Mouse (Mus musculus): ENCODE measurements at regions not wholly inside any gene's neighbourhood (a gene's known extent, or its start where the extent isn't known, plus 50 kb on each side); places are given as distances from the start of the nearest gene placed in this dataset.

- Histone ChIP-seq H3K36me3 (replicated peaks in 1 of 2; ENCODE audit: control insufficient read depth in 1 of 2, insufficient read depth in 1 of 2, low read length in 1 of 2) (no peaks in the 10 kb centered on the region), H3K27me3 (replicated peaks) (no peaks in the 10 kb centered on the region), H3K4me3 (replicated peaks in 1 of 3; ENCODE audit: low read depth in 2 of 3, low read length in 2 of 3, poor library complexity in 1 of 3) (no peak overlapping the region), H3K4me1 (ENCODE audit: control insufficient read depth in 1 of 2, insufficient read depth in 2 of 2) (no peaks in the 10 kb centered on the region), H3K9ac (ENCODE audit: insufficient read depth, low read depth) (no peak overlapping the region), H3K79me2 (replicated peaks; ENCODE audit: control insufficient read depth, extremely low read depth, insufficient read depth, poor library complexity, severe bottlenecking) (no peaks in the 10 kb centered on the region), H3K4me2 (ENCODE audit: insufficient read depth, low read depth, poor library complexity, severe bottlenecking) (no peak overlapping the region), H3K27ac (ENCODE audit: insufficient read depth, low read depth) (no peak overlapping the region), H3K9me3 (replicated peaks; ENCODE audit: low read length) (peaks cover 54% of the 10 kb centered on the region)
- dilution Hi-C loops (cut with MboI; ENCODE audit: extremely low pct_ligation_motif_present, extremely low pct_unique_long_range_greater_than_20kb, low sequenced_read_pairs), result no loop called here
- DNase-seq (ENCODE audit: extremely low read depth), result no peak
- in situ Hi-C loops (cut with MboI; ENCODE audit: low pct_ligation_motif_present, low pct_unique_long_range_greater_than_20kb, low sequenced_read_pairs), result no loop called here
- no peak for TF ChIP-seq ZNF384 (IDR thresholded peaks at IDR 0.05; ENCODE audit: low read depth, low read length)
- no peak for TF ChIP-seq BHLHE40 (IDR thresholded peaks at IDR 0.05; ENCODE audit: low read depth, low read length)
- no peak for TF ChIP-seq RAD21 (IDR thresholded peaks at IDR 0.05; ENCODE audit: low read depth, low read length)
- no peak for TF ChIP-seq USF1 (IDR thresholded peaks at IDR 0.05; ENCODE audit: low read depth, low read length)
- TF ChIP-seq MEF2A (IDR thresholded peaks at IDR 0.05; ENCODE audit: borderline replicate concordance, low read depth, low read length), result no peak
- TF ChIP-seq MYC (IDR thresholded peaks at IDR 0.05; ENCODE audit: low read depth, low read length), result no peak
- no peak for TF ChIP-seq RCOR1 (conservative IDR thresholded peaks at IDR 0.05; ENCODE audit: low read depth, low read length)
- TF ChIP-seq PAX5 (IDR thresholded peaks at IDR 0.05; ENCODE audit: low read length), result no peak
These were observed 788.8 kb downstream of the Nr2f2 start for GRCm38 (mm10) chr7:69577754-69578153.

- Histone ChIP-seq H3K27ac (ENCODE audit: insufficient read depth, low read depth) (no peak overlapping the region), H3K36me3 (replicated peaks in 1 of 2; ENCODE audit: control insufficient read depth in 1 of 2, insufficient read depth in 1 of 2, low read length in 1 of 2) (no peaks in the 10 kb centered on the region), H3K9ac (ENCODE audit: insufficient read depth, low read depth) (no peak overlapping the region), H3K4me3 (replicated peaks in 1 of 3; ENCODE audit: low read depth in 2 of 3, low read length in 2 of 3, poor library complexity in 1 of 3) (no peak overlapping the region), H3K79me2 (replicated peaks; ENCODE audit: control insufficient read depth, extremely low read depth, insufficient read depth, poor library complexity, severe bottlenecking) (no peaks in the 10 kb centered on the region), H3K9me3 (replicated peaks; ENCODE audit: low read length) (peaks cover 56% of the 10 kb centered on the region), H3K4me2 (ENCODE audit: insufficient read depth, low read depth, poor library complexity, severe bottlenecking) (no peak overlapping the region), H3K4me1 (ENCODE audit: control insufficient read depth in 1 of 2, insufficient read depth in 2 of 2) (no peaks in the 10 kb centered on the region), H3K27me3 (replicated peaks) (no peaks in the 10 kb centered on the region)
- TF ChIP-seq BHLHE40 (IDR thresholded peaks at IDR 0.05; ENCODE audit: low read depth, low read length) (no peak), KAT2A (IDR thresholded peaks at IDR 0.05; ENCODE audit: insufficient replicate concordance, low read length) (no peak), E2F4 (IDR thresholded peaks at IDR 0.05; ENCODE audit: insufficient replicate concordance, low read depth, low read length) (no peak), JUND (conservative IDR thresholded peaks at IDR 0.05; ENCODE audit: low read depth, low read length) (no peak), POLR2A (IDR thresholded peaks at IDR 0.05; ENCODE audit: low read depth, low read length) (no peak), MXI1 (IDR thresholded peaks at IDR 0.05; ENCODE audit: low read depth, low read length) (no peak), ELF1 (IDR thresholded peaks at IDR 0.05; ENCODE audit: low read depth, low read length) (no peak), CHD2 (IDR thresholded peaks at IDR 0.05; ENCODE audit: low read length) (no peak), NRF1 (IDR thresholded peaks at IDR 0.05; ENCODE audit: low read depth, low read length) (no peak), MAZ (IDR thresholded peaks at IDR 0.05; ENCODE audit: low read depth, low read length) (no peak), RCOR1 (conservative IDR thresholded peaks at IDR 0.05; ENCODE audit: low read depth, low read length) (no peak), MAFK (IDR thresholded peaks at IDR 0.05; ENCODE audit: insufficient replicate concordance, low read length) (no peak)
- dilution Hi-C loops (cut with MboI; ENCODE audit: extremely low pct_ligation_motif_present, extremely low pct_unique_long_range_greater_than_20kb, low sequenced_read_pairs), result no loop called here
- no peak for DNase-seq (ENCODE audit: extremely low read depth)
- in situ Hi-C loops (cut with MboI; ENCODE audit: low pct_ligation_motif_present, low pct_unique_long_range_greater_than_20kb, low sequenced_read_pairs), result no loop called here
These were observed 789.9 kb downstream of the Nr2f2 start for GRCm38 (mm10) chr7:69576596-69576995.

Measured in CH12.LX (cell line).